Mouse (Mus musculus) midbrain, embryonic 13.5 days (tissue): Measurements from ENCODE around the gene Col23a1. TPM values are rescaled to one million over a fixed set of nuclear protein-coding genes. Genes with fewer than 3 reads are reported as not detected.

ENCODE experiments used
- ATAC-seq: fragments of 200-750 bp; cut with Nextera tagmentation; 2 replicates; pipeline ENCODE4 v1.8.0; 2017; ENCODE audit warnings: mild to moderate bottlenecking, moderate TSS enrichment, moderate library complexity
- H3K27ac ChIP-seq: fragments of 300-500 bp; sonication (generic); 2 replicates; pipeline ENCODE4 v1.5.1; 2015; ENCODE audit warnings: inconsistent platforms, mild to moderate bottlenecking, moderate library complexity
- H3K27me3 ChIP-seq: fragments of 300-500 bp; sonication (generic); 2 replicates; pipeline ENCODE4 v1.6.1; 2015; ENCODE audit warnings: mild to moderate bottlenecking, inconsistent platforms
- H3K36me3 ChIP-seq: fragments of 300-500 bp; sonication (generic); 2 replicates; pipeline ENCODE4 v1.6.1; 2015; ENCODE audit warnings: mild to moderate bottlenecking, inconsistent platforms
- H3K4me1 ChIP-seq: fragments of 300-500 bp; sonication (generic); replicated peaks from 2 replicates; pipeline ENCODE4 v1.6.1; 2015; ENCODE audit warnings: inconsistent platforms
- H3K4me2 ChIP-seq: fragments of 300-500 bp; sonication (generic); replicated peaks from 2 replicates; pipeline ENCODE4 v1.6.1; 2015; ENCODE audit warnings: moderate library complexity, mild to moderate bottlenecking, inconsistent platforms
- H3K4me3 ChIP-seq: fragments of 300-500 bp; sonication (generic); replicated peaks from 2 replicates; pipeline ENCODE4 v1.5.1; 2015; ENCODE audit warnings: mild to moderate bottlenecking, inconsistent platforms
- H3K9ac ChIP-seq: fragments of 300-500 bp; sonication (generic); replicated peaks from 2 replicates; pipeline ENCODE4 v1.6.1; 2015; ENCODE audit warnings: mild to moderate bottlenecking, inconsistent platforms
- H3K9me3 ChIP-seq: fragments of 300-500 bp; sonication (generic); 2 replicates; pipeline ENCODE4 v1.6.1; 2016; ENCODE audit warnings: mild to moderate bottlenecking, inconsistent platforms
- WGBS: fragments of 180-500 bp; shearing (Covaris S2); methylation state at CpG from one replicate; pipeline ENCODE4 v1.1.7; 2015; 5-methylcytosine and 5-hydroxymethylcytosine counted together
- polyA plus RNA-seq: library from polyadenylated mRNA; unstranded; fragments of >200 nt; fragmentation: Nextera tagmentation; extraction: Ambion mirVana; gene quantifications from 2 replicates; pipeline ENCODE4 v1.2.1, GENCODE M21; 2015

Gene Col23a1
- polyA plus RNA-seq, 1 experiment from 2014 or later = 5.7 TPM

DNA sequence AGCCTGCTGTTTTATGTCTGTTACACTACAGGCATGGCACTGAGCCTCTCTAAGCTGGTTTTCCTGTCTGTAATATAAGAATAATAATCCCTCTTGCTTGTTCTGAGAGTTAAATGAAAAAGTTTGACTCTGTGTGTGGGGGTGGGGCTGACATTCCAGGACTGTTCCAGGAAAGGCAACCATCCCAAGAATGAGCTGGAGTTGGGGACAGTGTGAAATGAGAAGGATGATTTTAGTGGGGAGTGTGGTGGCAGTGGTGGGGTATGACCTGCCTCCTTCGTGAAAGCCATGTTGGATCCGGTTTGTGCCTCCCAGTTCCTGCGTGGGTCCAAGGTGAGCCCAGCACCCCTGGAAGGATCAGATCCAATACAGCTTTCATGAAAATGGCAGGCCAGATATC is 136.4 kb downstream of the Col23a1 start:
- Histone ChIP-seq H3K36me3 (no peaks in the 10 kb centered on the region), H3K27me3 (no peaks in the 10 kb centered on the region), H3K27ac (no peak overlapping the region), H3K4me3 (no peak overlapping the region), H3K9ac (no peak overlapping the region), H3K4me2 (no peak overlapping the region), H3K4me1 (peaks cover 4% of the 10 kb centered on the region; the same call in 1 of the 2 replicates), H3K9me3 (no peaks in the 10 kb centered on the region)
- WGBS = 95% methylated on average over 3 of the region's 3 CpGs
- no peak for ATAC-seq

GRCm38 (mm10) chr11:51429428-51430179 is 139.9 kb downstream of the Col23a1 start:
- Histone ChIP-seq H3K4me2 (no peak overlapping the region), H3K27me3 (no peaks in the 10 kb centered on the region), H3K27ac (no peak overlapping the region), H3K36me3 (no peaks in the 10 kb centered on the region), H3K4me3 (no peak overlapping the region), H3K9me3 (no peaks in the 10 kb centered on the region), H3K9ac (no peak overlapping the region), H3K4me1 (peaks cover 4% of the 10 kb centered on the region; the same call in 1 of the 2 replicates)
- ATAC-seq = no peak
- 37% methylated on average over 16 of the region's 16 CpGs for WGBS

GRCm38 (mm10) chr11:51430180-51430578 is 140.5 kb downstream of the Col23a1 start:
- no peaks in the 10 kb centered on the region for H3K36me3 ChIP-seq
- no peak overlapping the region for H3K9ac ChIP-seq
- no peak overlapping the region for H3K27ac ChIP-seq
- H3K27me3 ChIP-seq = no peaks in the 10 kb centered on the region
- H3K4me1 ChIP-seq = peaks cover 4% of the 10 kb centered on the region; the same call in 1 of the 2 replicates
- no peaks in the 10 kb centered on the region for H3K9me3 ChIP-seq
- ATAC-seq = no peak
- H3K4me3 ChIP-seq = no peak overlapping the region
- 61% methylated on average over 8 of the region's 8 CpGs for WGBS
- H3K4me2 ChIP-seq = no peak overlapping the region

DNA sequence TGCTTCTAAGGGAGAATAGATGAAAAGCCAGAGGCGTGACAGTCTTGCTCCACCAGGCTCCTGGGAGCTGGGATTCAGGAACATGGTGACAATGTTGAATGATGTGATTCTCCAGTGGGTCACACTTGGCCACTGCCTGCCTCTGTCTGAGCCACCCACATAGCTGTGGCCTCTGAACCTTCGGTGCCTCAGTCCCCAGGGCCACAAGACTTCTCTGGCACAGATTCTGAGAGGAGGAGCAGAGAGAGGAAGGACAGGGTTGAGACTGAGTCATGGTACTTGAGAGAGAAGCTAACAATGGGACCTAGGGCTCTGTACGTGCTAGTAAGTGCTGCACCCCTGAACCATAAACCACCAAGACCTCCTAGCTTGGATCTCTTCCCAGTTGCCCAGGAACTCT is 141.6 kb downstream of the Col23a1 start:
- H3K4me2 ChIP-seq = no peak overlapping the region
- no peaks in the 10 kb centered on the region for H3K36me3 ChIP-seq
- H3K9me3 ChIP-seq = no peaks in the 10 kb centered on the region
- H3K4me3 ChIP-seq = no peak overlapping the region
- no peak overlapping the region for H3K9ac ChIP-seq
- no peak for ATAC-seq
- no peaks in the 10 kb centered on the region for H3K27me3 ChIP-seq
- peaks cover 4% of the 10 kb centered on the region; the same call in 1 of the 2 replicates for H3K4me1 ChIP-seq
- 84% methylated on average over 3 of the region's 3 CpGs for WGBS
- H3K27ac ChIP-seq = no peak overlapping the region

DNA sequence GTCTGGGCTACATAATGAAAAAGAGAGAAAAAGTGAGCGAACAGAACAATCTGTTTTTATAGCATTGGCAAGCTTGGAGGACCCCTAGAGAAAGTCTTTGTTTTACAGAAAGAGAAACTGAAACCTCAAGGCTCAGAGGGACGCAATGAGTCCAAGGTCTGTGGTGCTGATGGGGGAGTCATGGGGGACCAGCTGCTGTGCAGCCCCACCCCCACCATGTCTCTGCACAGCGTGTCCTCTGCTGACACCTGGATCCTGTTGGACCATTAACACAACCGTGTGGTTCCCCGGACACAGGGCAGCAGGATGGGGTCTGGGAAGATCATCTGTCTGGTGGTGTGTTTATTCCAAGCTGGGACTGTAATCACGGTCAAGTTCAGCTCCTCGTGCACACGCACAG is 142.2 kb downstream of the Col23a1 start:
- H3K27me3 ChIP-seq = no peaks in the 10 kb centered on the region
- H3K9me3 ChIP-seq = no peaks in the 10 kb centered on the region
- no peak overlapping the region for H3K9ac ChIP-seq
- H3K4me3 ChIP-seq = no peak overlapping the region
- no peak overlapping the region for H3K4me2 ChIP-seq
- no peak overlapping the region for H3K27ac ChIP-seq
- 88% methylated on average over 8 of the region's 8 CpGs for WGBS
- ATAC-seq = no peak
- peaks cover 4% of the 10 kb centered on the region; the same call in 1 of the 2 replicates for H3K4me1 ChIP-seq
- no peaks in the 10 kb centered on the region for H3K36me3 ChIP-seq

DNA sequence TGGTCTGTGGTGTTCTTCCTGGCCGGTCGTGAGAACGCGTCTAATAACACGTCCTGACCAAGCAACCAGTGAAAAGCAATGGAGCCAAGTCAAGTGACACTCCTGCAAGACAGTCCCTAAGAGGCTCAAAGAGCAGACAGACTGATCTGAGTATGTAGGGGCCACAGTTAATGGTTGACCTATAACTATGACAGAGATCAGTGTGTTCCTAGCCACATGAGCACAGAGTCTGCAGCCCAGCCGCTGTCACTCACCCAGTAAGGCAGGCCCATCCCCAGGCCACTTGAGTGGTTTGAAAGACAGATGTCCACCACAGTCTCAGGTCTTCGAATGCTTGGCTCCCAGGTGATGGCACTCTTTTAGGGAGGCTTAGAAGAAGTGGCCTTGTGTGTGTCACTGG is 152.3 kb downstream of the Col23a1 start:
- H3K27ac ChIP-seq = no peak overlapping the region
- H3K27me3 ChIP-seq = no peaks in the 10 kb centered on the region
- no peak overlapping the region for H3K9ac ChIP-seq
- no peaks in the 10 kb centered on the region for H3K36me3 ChIP-seq
- 94% methylated on average over 7 of the region's 7 CpGs for WGBS
- no peaks in the 10 kb centered on the region for H3K9me3 ChIP-seq
- H3K4me3 ChIP-seq = no peak overlapping the region
- H3K4me2 ChIP-seq = no peak overlapping the region
- no peaks in the 10 kb centered on the region for H3K4me1 ChIP-seq
- no peak for ATAC-seq

GRCm38 (mm10) chr11:51442599-51442998 is 152.9 kb downstream of the Col23a1 start:
- 80% methylated on average over 8 of the region's 8 CpGs for WGBS
- no peak overlapping the region for H3K27ac ChIP-seq
- H3K4me1 ChIP-seq = no peaks in the 10 kb centered on the region
- no peaks in the 10 kb centered on the region for H3K27me3 ChIP-seq
- H3K36me3 ChIP-seq = no peaks in the 10 kb centered on the region
- H3K9me3 ChIP-seq = no peaks in the 10 kb centered on the region
- no peak overlapping the region for H3K4me2 ChIP-seq
- no peak overlapping the region for H3K9ac ChIP-seq
- no peak for ATAC-seq
- no peak overlapping the region for H3K4me3 ChIP-seq

DNA sequence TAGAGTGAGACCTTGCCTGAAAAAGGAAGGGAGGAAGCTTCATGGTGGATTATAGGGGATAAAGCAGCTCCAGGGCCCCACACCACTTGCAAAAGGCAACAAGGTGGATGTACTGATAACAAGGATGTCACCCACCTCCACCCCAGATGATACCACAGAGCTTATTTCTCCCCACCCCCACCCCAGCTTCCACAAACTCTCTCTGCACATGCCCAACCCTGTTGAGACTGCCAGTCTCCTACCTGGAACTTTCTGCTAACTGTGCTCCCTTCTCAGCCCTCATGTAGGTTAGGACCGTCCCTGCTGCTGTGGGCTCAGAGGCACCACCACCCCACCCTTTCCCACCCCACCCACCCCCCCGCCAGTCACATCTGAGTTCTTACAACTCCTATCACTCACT is 154.1 kb downstream of the Col23a1 start:
- H3K36me3 ChIP-seq = no peaks in the 10 kb centered on the region
- ATAC-seq = no peak
- no peaks in the 10 kb centered on the region for H3K9me3 ChIP-seq
- peaks cover 4% of the 10 kb centered on the region for H3K4me1 ChIP-seq
- no peak overlapping the region for H3K9ac ChIP-seq
- H3K27ac ChIP-seq = no peak overlapping the region
- 69% methylated on average over 2 of the region's 2 CpGs for WGBS
- no peak overlapping the region for H3K4me3 ChIP-seq
- no peaks in the 10 kb centered on the region for H3K27me3 ChIP-seq
- H3K4me2 ChIP-seq = no peak overlapping the region

GRCm38 (mm10) chr11:51444649-51445048 is 154.9 kb downstream of the Col23a1 start:
- Histone ChIP-seq H3K4me2 (no peak overlapping the region), H3K4me1 (peaks cover 7% of the 10 kb centered on the region), H3K36me3 (no peaks in the 10 kb centered on the region), H3K27ac (no peak overlapping the region), H3K9me3 (no peaks in the 10 kb centered on the region), H3K4me3 (no peak overlapping the region), H3K27me3 (no peaks in the 10 kb centered on the region), H3K9ac (no peak overlapping the region)
- no peak for ATAC-seq
- WGBS = 87% methylated on average over 7 of the region's 7 CpGs

- Histone ChIP-seq H3K4me2 (no peak overlapping the region), H3K9me3 (no peaks in the 10 kb centered on the region), H3K4me3 (no peak overlapping the region), H3K27me3 (no peaks in the 10 kb centered on the region), H3K27ac (no peak overlapping the region), H3K4me1 (peaks cover 7% of the 10 kb centered on the region), H3K9ac (no peak overlapping the region), H3K36me3 (no peaks in the 10 kb centered on the region)
- ATAC-seq = no peak
- WGBS = 36% methylated on average over 6 of the region's 6 CpGs
These were observed 157.1 kb downstream of the Col23a1 start for GRCm38 (mm10) chr11:51446711-51447425.

- Histone ChIP-seq H3K27ac (no peak overlapping the region), H3K27me3 (no peaks in the 10 kb centered on the region), H3K9ac (no peak overlapping the region), H3K4me2 (no peak overlapping the region), H3K36me3 (no peaks in the 10 kb centered on the region), H3K9me3 (no peaks in the 10 kb centered on the region), H3K4me1 (peaks cover 7% of the 10 kb centered on the region), H3K4me3 (no peak overlapping the region)
- WGBS = 63% methylated on average over 4 of the region's 4 CpGs
- ATAC-seq = no peak
These were observed 158.5 kb downstream of the Col23a1 start for GRCm38 (mm10) chr11:51448256-51448655.

GRCm38 (mm10) chr11:51448680-51449079 is 159.0 kb downstream of the Col23a1 start:
- 6% methylated on average over 4 of the region's 4 CpGs for WGBS

More at GRCm38 (mm10) chr11:51448680-51449079, 159.0 kb downstream of the Col23a1 start:
- Histone ChIP-seq H3K36me3 (no peaks in the 10 kb centered on the region), H3K4me2 (no peak overlapping the region), H3K9me3 (no peaks in the 10 kb centered on the region), H3K27ac (no peak overlapping the region), H3K9ac (no peak overlapping the region), H3K27me3 (no peaks in the 10 kb centered on the region), H3K4me1 (peaks cover 7% of the 10 kb centered on the region), H3K4me3 (no peak overlapping the region)
- ATAC-seq = no peak
